Mouse (Mus musculus): ENCODE results near the gene Cpm.

The Cpm gene

GRCm38 (mm10) chr10:117730140-117730539 lies 100.8 kb downstream of the Cpm start:
- in situ Hi-C loops (cut with MboI; ENCODE audit: low sequenced_read_pairs), result loop anchor here (25.0 kb wide), 1 partner anchor 632 kb away; the partner anchor contains the start of gene Gm9049

GRCm38 (mm10) chr10:117730637-117731203 lies 101.4 kb downstream of the Cpm start:
- in situ Hi-C loops (cut with MboI; ENCODE audit: low sequenced_read_pairs), result loop anchor here (25.0 kb wide), 1 partner anchor 632 kb away; the partner anchor contains the start of gene Gm9049

GRCm38 (mm10) chr10:117731244-117732101 lies 102.2 kb downstream of the Cpm start:
- in situ Hi-C loops (cut with MboI; ENCODE audit: low sequenced_read_pairs), result loop anchor here (25.0 kb wide), 1 partner anchor 631 kb away; the partner anchor contains the start of gene Gm9049

DNA sequence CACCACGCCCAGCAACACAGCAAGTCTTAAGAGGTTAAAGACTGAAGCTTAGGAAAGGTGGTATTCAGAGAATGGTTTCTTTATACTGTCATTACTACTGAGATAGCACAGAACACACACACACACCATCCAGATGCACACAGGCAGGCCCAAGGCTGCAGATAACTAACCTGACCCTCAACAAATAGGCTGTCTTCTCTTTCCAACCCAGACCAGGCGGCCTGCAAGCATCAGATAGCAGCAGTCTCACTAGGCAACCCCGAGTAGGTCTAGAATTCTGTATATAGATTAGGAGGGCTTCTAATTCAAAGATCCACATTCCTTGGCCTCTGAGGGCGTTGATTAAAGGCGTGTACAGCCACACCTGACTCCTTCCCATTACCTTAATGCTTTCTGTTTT lies 102.9 kb downstream of the Cpm start:
- in situ Hi-C loops (cut with MboI; ENCODE audit: low sequenced_read_pairs), result loop anchor here (25.0 kb wide), 1 partner anchor 630 kb away; the partner anchor contains the start of gene Gm9049

DNA sequence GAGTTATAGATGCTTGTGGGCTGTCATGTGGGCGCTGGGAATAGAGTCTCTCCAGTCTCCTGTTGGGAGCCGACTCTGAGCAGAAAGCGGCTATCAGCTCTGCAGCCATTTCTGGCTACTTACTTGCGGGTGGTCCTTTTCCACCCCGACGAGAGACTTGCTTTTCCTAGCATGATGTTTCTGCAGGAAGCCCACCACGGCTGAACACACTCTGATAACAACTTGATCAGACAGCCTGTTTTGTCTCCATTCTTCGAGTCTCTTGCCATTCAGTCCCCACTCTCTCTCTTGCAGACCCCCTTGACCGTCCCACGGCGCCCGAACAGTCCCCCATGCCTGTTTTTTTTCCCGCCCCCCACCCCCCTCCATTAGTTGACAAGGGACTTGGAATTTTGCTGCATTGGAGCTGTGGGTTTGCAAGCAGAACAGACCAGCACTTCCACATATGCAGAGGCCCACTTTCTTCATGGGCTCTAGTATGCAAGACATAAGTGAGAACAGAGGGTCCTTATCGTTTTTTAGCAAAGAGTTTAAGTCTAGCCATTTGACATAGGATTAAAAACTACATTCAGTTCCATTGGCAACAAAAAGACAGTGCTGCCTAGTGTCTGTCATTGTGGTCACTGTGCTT lies 103.8 kb downstream of the Cpm start:
- in situ Hi-C loops (cut with MboI; ENCODE audit: low sequenced_read_pairs), result loop anchor here (25.0 kb wide), 1 partner anchor 629 kb away; the partner anchor contains the start of gene Gm9049

DNA sequence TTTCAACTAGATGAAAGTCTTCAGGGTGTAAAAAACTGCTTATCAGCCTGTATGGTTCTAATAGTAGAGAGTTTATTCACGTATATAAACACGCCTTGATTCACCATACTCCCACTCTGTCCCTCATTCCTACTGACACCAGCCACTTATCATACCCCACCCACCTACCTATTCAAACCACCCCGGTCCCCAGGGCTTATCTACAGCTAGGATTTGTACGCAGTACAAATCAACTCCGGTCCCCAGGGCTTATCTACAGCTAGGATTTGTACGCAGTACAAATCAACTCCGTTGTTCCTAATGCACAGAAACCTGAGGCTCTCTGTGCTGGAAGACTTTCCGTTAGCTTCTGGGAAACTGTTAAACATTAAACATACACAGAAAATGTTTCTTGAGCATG lies 104.3 kb downstream of the Cpm start:
- in situ Hi-C loops (cut with MboI; ENCODE audit: low sequenced_read_pairs), result loop anchor here (25.0 kb wide), 1 partner anchor 629 kb away; the partner anchor contains the start of gene Gm9049

DNA sequence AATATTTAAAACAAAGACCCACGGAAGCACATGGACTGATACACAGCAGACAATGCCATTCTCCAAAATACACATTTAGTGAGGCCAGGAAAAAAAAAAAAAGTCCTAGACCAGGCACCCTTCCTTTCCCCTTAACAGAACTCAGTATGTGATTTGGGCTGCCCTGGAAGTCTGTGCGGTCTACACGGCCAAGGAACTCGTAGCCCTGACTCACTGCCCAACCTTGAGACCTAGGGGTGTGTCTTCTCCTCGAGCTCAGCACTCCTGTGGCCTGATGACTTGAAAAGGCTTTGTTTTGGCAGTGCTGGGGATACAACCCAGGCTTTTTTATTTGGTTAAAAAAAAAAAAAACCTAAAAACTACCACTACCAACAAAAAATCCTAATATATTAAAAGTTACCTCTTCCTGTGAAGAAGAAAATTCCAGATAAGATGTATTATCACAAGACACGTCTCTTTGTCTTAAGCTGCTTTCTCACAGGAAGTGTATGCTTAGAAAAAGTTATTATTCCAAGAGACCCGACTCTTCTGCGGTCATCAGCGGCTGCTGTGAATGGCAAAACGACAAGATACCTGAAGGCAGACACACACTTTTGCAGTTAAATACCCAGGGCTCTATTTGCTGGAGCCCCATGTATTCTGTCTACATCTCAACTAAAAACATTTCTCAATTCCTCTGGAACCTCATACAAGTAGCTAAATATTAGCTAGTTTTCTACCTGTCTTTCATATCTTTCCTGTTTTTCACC lies 105.0 kb downstream of the Cpm start:
- in situ Hi-C loops (cut with MboI; ENCODE audit: low sequenced_read_pairs), result loop anchor here (25.0 kb wide), 1 partner anchor 628 kb away; the partner anchor contains the start of gene Gm9049

- in situ Hi-C loops (cut with MboI; ENCODE audit: low sequenced_read_pairs), result loop anchor here (25.0 kb wide), 1 partner anchor 627 kb away; the partner anchor contains the start of gene Gm9049
Observed at GRCm38 (mm10) chr10:117735396-117735795, 106.1 kb downstream of the Cpm start.

- in situ Hi-C loops (cut with MboI; ENCODE audit: low sequenced_read_pairs), result loop anchor here (25.0 kb wide), 1 partner anchor 626 kb away; the partner anchor contains the start of gene Gm9049
Observed at GRCm38 (mm10) chr10:117736573-117736972, 107.3 kb downstream of the Cpm start.
